Mouse (Mus musculus): ENCODE measurements around the gene Gm13691.
"Not testable (repeated sequence)": the region's sequence is repeated elsewhere in the genome, so short reads cannot be mapped to it uniquely, and the experiment has no call there.

Gm13691 gene

DNA sequence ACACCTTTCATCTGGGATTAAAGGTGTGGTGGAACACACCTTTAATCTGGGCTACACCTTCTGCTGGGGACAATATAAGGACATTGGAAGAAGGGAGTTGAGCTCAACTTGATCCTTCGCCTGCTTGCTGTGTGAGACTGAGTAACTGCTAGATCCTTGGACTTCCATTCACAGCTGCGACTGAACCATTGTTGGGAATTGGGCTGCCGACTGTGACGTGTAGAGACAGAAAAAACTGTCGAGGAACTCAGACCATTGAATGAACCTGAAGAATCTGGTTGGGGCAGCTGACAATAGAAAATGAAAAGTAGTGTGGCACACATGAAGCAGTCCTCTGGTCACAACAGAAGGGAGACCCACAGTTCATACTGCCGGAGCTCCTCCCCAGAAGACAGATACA is at the start of gene Gm13691:
TSS of gene Gm13691 (plus strand) at position 301 of the 400 bp plus-strand sequence.
- DNase-seq (ENCODE audit: low spot score): not testable (repeated sequence)

DNA sequence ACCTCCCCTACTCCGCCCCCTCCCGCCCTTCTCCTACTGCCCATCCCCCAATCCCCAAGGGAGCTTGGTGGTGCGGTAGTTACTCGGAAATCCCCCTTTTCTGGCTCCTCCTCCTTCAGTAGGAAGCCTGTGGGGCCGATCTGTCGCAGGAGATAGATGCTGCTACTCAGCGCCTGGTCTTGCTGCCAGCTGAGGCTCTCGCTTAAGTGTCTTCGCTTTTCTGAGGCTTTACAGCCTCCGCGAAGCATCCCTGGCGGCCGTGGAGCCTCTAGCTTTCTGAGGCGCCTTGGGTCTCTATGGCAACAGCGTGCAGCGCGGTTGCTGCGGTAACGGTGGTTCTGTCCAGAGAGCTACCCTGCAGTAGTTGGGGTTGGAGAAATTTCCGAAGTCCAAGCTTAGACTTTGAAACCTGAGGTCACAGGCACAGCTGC is 49.4 kb upstream of the Gm13691 start, which contains the start of gene Zswim2:
TSS of gene Zswim2 (minus strand) at position 298 of the 431 bp plus-strand sequence.
- DNase-seq (ENCODE audit: low spot score): peak; percentile 3

DNA sequence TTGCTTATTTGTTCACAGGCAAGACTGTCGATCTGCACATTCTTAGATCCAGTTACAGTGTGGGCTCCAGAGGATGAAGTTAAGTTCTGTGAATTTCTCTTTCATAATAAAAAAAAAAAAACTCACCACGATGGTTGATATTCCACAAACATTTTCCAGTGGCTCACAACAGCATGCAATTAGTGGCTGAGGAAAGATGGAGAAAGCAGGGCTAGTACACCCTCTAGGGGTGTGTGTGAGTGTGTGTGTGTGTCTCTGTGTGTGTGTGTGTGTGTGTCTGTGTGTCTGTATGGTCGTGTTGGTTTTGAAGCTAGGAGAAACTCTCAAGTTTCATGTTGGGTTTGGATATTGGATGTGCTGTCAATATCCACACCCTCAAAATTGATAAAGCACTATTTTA is 49.0 kb upstream of the Gm13691 start:
- no peak for DNase-seq (ENCODE audit: low spot score)

DNA sequence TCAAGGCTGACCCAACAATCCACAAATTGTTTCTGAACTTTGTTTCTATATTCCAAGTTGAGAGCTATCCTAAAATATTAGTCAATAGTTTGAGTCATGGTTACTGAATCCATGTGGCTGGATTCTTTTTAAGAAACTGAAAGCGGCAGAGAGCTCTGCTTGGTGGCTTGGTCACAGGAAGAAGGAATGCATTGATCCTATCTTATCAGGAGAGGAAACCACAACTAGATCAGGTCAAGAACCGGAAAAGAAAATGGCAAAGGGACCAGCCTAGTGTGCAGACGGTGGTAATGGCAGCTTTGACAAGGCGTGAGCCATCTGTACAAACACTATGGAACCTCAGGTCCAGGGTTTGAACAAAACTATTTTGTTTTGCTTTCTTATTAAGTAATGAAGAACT is 48.6 kb upstream of the Gm13691 start:
- no peak for DNase-seq (ENCODE audit: low spot score)

DNA sequence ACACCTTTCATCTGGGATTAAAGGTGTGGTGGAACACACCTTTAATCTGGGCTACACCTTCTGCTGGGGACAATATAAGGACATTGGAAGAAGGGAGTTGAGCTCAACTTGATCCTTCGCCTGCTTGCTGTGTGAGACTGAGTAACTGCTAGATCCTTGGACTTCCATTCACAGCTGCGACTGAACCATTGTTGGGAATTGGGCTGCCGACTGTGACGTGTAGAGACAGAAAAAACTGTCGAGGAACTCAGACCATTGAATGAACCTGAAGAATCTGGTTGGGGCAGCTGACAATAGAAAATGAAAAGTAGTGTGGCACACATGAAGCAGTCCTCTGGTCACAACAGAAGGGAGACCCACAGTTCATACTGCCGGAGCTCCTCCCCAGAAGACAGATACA is 35.0 kb upstream of the Gm13691 start, which contains the start of gene Gm13698:
TSS of gene Gm13698 (plus strand) at position 301 of the 400 bp plus-strand sequence.
- not testable (repeated sequence) for DNase-seq (ENCODE audit: low spot score)

DNA sequence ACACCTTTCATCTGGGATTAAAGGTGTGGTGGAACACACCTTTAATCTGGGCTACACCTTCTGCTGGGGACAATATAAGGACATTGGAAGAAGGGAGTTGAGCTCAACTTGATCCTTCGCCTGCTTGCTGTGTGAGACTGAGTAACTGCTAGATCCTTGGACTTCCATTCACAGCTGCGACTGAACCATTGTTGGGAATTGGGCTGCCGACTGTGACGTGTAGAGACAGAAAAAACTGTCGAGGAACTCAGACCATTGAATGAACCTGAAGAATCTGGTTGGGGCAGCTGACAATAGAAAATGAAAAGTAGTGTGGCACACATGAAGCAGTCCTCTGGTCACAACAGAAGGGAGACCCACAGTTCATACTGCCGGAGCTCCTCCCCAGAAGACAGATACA is 29.1 kb upstream of the Gm13691 start, which contains the start of gene Gm13693:
TSS of gene Gm13693 (plus strand) at position 301 of the 400 bp plus-strand sequence.
- not testable (repeated sequence) for DNase-seq (ENCODE audit: low spot score)

DNA sequence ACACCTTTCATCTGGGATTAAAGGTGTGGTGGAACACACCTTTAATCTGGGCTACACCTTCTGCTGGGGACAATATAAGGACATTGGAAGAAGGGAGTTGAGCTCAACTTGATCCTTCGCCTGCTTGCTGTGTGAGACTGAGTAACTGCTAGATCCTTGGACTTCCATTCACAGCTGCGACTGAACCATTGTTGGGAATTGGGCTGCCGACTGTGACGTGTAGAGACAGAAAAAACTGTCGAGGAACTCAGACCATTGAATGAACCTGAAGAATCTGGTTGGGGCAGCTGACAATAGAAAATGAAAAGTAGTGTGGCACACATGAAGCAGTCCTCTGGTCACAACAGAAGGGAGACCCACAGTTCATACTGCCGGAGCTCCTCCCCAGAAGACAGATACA is 23.3 kb upstream of the Gm13691 start, which contains the start of gene Gm13695:
TSS of gene Gm13695 (plus strand) at position 301 of the 400 bp plus-strand sequence.
- not testable (repeated sequence) for DNase-seq (ENCODE audit: low spot score)

DNA sequence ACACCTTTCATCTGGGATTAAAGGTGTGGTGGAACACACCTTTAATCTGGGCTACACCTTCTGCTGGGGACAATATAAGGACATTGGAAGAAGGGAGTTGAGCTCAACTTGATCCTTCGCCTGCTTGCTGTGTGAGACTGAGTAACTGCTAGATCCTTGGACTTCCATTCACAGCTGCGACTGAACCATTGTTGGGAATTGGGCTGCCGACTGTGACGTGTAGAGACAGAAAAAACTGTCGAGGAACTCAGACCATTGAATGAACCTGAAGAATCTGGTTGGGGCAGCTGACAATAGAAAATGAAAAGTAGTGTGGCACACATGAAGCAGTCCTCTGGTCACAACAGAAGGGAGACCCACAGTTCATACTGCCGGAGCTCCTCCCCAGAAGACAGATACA is 17.5 kb upstream of the Gm13691 start, which contains the start of gene Gm13696:
TSS of gene Gm13696 (plus strand) at position 301 of the 400 bp plus-strand sequence.
- DNase-seq (ENCODE audit: low spot score): not testable (repeated sequence)

DNA sequence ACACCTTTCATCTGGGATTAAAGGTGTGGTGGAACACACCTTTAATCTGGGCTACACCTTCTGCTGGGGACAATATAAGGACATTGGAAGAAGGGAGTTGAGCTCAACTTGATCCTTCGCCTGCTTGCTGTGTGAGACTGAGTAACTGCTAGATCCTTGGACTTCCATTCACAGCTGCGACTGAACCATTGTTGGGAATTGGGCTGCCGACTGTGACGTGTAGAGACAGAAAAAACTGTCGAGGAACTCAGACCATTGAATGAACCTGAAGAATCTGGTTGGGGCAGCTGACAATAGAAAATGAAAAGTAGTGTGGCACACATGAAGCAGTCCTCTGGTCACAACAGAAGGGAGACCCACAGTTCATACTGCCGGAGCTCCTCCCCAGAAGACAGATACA is 11.7 kb upstream of the Gm13691 start, which contains the start of gene Gm13694:
TSS of gene Gm13694 (plus strand) at position 301 of the 400 bp plus-strand sequence.
- not testable (repeated sequence) for DNase-seq (ENCODE audit: low spot score)

DNA sequence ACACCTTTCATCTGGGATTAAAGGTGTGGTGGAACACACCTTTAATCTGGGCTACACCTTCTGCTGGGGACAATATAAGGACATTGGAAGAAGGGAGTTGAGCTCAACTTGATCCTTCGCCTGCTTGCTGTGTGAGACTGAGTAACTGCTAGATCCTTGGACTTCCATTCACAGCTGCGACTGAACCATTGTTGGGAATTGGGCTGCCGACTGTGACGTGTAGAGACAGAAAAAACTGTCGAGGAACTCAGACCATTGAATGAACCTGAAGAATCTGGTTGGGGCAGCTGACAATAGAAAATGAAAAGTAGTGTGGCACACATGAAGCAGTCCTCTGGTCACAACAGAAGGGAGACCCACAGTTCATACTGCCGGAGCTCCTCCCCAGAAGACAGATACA is 5.9 kb upstream of the Gm13691 start, which contains the start of gene Gm13697:
TSS of gene Gm13697 (plus strand) at position 301 of the 400 bp plus-strand sequence.
- not testable (repeated sequence) for DNase-seq (ENCODE audit: low spot score)

DNA sequence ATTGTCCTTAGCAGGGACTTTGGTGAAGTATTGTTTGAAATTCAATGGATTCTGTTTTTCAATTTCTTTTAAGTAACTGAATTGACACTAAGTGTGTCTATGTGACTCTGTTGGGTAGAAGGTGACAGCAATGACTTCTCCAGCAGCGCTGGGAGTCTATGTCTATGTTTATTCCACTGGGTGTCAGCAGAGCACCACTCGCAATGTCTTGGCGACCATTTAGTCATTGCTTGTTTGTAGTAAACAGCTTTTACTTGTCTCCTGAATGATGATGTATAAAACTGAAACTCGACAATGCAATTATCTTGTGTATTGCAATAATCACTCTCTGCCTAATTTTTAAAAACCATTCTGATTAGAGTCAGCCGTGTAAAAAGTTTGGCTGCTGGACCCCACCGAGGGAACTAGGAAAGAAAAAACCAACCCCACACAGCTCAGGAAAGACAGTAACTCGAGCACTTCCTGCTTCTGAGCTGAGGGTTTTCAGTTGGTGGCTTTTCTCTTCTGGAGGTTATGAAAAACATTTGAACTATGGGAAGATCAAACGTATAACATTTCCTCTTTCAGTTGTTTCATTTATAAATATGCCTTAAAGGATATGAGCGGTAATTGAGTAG is 3.4 kb downstream of the Gm13691 start:
- not testable (repeated sequence) for DNase-seq (ENCODE audit: low spot score)

DNA sequence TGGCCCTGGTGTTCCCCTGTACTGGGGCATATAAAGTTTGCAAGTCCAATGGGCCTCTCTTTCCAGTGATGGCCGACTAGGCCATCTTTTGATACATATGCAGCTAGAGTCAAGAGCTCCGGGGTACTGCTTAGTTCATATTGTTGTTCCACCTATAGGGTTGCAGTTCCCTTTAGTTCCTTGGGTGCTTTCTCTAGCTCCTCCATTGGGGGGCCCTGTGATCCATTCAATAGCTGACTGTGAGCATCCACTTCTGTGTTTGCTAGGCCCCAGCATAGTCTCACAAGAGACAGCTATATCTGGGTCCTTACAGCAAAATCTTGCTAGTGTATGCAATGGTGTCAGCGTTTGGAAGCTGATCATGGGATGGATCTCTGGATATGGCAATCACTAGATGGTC is 4.2 kb downstream of the Gm13691 start:
- DNase-seq (ENCODE audit: low spot score): not testable (repeated sequence)

DNA sequence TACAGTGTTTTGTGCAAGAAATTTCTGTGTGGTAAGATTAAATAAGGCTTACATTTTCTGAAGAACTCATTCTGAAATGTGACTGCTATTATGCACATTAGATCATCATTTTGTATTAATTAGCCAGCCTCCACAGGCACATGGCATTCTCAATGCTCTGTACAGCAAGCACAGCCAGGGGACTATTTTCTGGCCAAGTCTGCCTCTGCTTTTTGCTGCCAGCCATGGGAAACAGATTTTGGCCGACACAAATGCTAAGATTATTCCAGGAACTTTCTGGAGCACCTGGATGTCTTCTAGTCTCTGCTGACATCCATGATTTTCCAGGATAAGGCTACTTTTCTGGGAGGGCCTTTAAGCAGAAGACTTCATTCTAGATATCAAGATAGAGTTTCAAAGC is 18.6 kb downstream of the Gm13691 start:
- DNase-seq (ENCODE audit: low spot score): no peak

DNA sequence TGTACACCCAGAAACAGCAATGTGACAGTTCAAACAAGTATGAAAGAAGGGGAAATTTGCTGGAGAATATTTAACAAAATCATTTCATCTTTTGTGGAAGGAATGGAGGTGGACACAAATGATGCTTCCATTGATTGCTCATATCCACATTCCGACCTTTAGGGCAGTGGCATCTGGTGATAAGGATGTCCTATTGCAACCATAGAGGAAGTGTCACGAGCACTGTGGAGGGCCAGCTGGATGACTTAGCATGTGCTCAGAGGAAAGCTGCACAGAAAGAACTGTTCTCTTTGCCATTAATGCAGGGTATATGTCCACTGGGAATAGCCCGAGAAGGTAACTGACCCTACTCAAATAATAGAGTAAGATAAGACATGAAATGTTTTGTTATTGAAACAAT is 19.5 kb downstream of the Gm13691 start:
- no peak for DNase-seq (ENCODE audit: low spot score)

DNA sequence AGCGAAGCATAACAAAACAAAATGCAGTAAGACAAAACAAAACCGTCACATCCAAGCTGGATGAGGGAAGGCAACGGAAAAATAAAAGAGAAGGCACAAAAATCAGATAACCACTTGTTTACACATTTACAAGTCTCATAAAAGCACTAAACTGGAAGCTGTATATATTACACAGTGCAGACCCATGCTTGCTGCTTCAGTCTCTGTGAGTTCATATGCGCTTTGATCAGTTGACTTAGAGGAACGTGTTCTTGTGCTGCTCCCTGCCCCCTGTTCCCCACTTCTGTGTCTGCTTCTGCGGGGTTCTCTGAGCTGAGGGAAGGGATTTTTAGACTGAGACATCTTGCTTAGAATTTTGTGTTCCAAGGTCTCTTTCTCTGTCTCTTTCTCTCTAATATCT is 24.2 kb downstream of the Gm13691 start:
- no peak for DNase-seq (ENCODE audit: low spot score)

DNA sequence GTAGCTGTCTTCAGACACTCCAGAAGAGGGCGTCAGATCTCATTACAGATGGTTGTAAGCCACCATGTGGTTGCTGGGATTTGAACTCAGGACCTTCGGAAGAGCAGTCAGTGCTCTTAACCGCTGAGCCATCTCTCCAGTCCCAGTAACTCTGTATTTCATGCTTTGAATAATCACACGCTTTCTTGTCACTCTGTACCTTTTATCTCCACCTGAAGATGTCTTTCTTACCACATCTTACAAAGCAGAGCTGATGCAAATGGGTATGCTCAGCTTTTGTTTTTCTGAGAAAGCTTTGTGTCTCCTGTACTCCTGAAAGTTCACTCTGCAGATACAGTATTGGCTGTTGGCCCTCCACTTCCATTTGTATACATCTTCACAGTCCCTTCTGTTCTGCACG is 25.9 kb downstream of the Gm13691 start:
- not testable (repeated sequence) for DNase-seq (ENCODE audit: low spot score)

DNA sequence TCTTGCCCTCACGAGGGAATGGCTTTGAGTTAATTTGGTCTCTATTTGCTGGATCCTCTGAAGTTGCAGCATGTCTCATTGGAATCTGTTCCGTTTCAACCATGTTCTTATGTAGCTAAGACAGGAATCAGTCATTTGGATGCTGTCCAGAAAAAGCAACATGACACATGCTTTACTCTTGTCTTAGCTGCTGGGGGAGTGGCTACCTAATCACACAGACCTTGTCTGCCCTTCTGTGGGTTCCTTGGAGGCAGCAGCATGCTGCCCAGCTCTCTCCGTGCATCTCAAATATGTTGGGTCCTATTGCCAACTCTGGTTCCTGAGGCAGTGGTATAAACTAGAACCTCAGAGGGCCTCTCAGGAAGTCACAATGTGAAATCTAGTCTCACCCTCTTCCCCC is 28.0 kb downstream of the Gm13691 start:
- DNase-seq (ENCODE audit: low spot score): no peak

DNA sequence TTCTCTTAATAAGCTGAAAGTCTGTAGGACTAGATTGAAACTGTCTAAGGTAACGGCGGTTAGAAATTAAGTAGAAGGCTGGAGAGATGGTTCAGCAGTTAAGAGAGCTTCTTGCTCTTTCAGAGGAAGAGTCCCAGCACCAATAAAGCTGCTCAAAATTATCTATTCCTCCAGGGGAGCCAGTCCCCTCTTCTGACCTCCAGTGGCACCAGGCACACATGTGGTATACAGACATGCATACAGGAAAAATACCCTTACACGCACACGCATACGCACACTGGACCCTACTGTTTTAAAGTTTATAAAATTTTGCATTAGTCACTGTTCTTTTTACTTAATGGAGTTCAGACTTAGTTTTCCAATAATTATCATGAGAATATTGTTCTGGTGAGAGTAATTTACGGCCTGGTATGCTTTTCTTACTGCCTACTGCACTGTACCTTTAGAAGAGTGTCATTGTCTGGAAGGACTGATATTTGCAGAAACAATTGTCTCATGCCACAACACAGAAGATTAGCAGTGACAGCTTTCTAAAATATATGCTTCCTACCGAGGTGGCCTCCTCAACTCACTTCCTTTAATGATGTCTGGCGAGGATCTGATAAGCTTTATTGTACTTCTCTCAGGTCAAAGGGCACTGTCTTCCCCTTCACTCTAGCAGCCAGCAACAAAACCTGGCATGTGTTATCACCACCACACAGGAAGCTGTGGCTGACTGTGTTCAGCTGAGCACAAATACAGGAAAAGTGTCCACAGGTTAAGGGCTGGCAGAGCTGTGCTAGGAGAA is 29.4 kb downstream of the Gm13691 start:
- DNase-seq (ENCODE audit: low spot score): no peak

DNA sequence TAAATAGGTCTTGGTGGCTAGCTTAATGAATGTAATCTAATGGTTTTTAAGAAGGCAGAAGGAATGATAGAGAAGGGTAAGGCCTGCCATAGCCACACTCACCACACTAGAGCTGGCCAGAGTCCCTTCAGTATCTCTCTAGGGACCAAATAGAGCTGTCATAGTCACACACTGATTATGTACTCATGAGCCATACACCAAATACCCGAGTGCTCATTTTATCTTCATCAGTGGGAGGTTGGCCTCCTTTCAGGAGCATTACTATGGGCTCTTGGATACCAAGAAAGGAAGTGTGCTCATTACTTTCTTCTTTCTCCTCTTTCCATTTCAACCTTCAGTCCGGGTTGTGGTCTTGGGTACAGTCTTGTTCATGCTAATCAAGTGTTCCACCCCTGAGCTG is 31.6 kb downstream of the Gm13691 start:
- DNase-seq (ENCODE audit: low spot score): no peak

DNA sequence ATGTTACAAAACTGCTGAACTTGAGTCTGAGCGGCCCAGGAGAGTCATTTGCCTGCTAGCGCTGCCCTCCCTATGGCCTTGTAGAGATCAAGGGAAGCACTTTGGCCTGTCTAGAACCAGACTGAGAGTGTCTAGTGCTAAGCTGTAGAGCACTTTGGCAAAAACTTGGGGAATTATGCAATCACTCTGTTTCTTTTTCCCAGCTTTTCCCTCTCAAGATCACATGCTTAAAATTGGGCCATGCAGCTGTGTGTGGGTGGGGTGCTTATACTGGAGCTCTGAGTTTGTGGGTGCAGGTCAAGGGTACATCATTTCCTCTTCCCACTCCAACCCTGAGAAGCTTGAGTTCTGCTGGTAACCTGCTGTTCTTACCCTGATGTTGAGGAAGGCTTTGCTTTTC is 32.6 kb downstream of the Gm13691 start:
- no peak for DNase-seq (ENCODE audit: low spot score)

DNA sequence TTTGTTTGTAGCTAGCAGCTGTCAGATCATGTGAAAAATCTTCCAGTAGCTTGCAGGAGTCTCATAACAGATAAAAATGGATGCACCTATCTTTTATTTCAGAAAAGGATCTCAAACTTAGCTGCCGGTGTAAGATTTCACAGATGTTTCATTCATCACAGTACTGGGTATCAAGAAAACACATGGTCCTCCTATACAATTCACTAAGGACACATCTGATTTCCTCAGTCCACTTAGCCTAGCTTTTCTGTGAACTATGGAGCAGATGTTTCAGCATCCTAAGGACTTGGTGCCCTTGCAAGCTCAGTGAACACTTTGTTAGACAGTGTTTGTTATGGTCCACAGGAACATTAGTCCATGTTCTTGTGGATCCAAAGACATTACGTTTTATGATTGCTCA is 33.0 kb downstream of the Gm13691 start:
- DNase-seq (ENCODE audit: low spot score): no peak

DNA sequence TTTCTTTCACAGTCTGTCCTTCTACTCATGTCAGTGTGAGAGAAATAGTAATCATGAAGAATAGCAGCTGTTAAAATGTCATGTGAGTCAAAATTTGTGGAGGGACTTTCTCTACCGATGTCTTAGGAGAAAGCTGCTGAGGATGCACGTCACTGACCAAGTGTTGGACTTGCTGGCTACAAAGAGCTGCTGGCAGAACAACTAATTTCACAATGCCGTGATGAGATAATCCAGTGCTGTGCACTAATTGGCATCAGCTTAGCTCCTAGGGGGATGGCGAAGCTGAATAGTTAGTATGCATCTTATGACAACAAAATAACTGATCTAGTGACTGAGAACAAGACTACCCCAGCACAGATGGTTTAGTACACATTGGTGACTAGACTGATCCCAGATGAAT is 34.9 kb downstream of the Gm13691 start:
- no peak for DNase-seq (ENCODE audit: low spot score)

DNA sequence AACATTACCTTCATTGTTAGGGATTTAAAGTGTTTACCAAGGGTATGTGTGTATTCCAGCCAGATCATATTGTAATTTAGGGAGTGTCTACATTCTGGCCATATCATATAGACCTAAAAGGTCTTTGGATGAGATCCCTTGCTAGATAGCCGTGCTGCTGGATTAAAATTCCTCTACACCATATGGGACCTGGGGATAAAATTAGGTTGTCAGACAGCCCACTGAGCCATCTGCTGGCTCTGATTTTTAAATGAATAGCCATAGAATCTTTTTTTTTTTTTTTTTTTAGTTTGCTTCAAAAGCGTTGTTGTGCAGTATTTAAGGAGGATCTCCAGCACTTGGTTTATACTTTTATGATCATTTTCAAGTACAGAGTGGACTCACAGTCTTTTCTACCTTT is 42.2 kb downstream of the Gm13691 start:
- no peak for DNase-seq (ENCODE audit: low spot score)

All from urinary bladder, postnatal 25 days (tissue).